Mouse (Mus musculus): ENCODE measurements around the gene Tspoap1.

Tspoap1 gene

GRCm38 (mm10) chr11:87807433-87807832 is 47.1 kb downstream of the Tspoap1 start:
- no peak for TF ChIP-seq GATA4 (IDR thresholded peaks at IDR 0.05; ENCODE audit: insufficient replicate concordance, low read length)

DNA sequence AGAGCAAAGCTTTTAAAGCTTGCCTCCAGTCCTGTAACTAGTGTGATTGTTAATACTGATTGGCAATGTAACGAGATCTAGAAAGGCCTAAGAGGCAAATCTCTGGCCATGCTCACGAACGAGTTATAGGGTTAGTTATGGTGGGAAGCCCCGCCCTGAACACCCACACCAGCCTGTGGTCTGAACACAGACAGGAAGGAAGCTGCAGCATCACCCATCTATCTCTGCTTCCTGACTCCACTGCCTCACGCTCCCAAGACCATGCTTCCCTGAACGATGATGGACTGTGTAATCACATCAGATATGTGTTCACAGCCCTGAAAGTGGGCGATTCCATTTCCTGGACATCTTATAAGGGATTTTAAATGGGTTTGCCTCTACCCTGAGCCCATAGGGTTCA is 47.9 kb downstream of the Tspoap1 start:
- no peak for TF ChIP-seq GATA4 (IDR thresholded peaks at IDR 0.05; ENCODE audit: insufficient replicate concordance, low read length)

GRCm38 (mm10) chr11:87811396-87811795 is 51.1 kb downstream of the Tspoap1 start:
- no peak for TF ChIP-seq GATA4 (IDR thresholded peaks at IDR 0.05; ENCODE audit: insufficient replicate concordance, low read length)

DNA sequence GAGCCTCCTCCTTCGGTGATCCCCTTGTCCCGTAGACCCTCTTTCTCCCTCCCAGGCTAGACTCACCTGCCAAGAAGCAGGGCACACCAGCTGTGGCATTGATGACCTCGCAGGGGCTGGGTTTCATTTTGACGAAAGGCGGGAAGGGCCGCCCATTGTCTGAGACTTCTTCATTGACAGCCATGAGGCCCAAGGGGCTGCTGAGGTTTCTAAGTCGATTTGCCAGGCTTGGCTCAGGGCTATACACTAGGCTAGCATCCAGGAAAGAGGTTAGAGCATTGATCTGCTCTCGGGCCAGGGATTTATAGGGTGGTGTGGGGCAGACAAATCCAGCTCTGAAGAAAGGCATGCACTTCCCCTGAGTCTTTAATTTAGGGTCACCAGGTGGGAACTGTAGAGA is 54.5 kb downstream of the Tspoap1 start:
- TF ChIP-seq GATA4 (IDR thresholded peaks at IDR 0.05; ENCODE audit: insufficient replicate concordance, low read length): no peak

DNA sequence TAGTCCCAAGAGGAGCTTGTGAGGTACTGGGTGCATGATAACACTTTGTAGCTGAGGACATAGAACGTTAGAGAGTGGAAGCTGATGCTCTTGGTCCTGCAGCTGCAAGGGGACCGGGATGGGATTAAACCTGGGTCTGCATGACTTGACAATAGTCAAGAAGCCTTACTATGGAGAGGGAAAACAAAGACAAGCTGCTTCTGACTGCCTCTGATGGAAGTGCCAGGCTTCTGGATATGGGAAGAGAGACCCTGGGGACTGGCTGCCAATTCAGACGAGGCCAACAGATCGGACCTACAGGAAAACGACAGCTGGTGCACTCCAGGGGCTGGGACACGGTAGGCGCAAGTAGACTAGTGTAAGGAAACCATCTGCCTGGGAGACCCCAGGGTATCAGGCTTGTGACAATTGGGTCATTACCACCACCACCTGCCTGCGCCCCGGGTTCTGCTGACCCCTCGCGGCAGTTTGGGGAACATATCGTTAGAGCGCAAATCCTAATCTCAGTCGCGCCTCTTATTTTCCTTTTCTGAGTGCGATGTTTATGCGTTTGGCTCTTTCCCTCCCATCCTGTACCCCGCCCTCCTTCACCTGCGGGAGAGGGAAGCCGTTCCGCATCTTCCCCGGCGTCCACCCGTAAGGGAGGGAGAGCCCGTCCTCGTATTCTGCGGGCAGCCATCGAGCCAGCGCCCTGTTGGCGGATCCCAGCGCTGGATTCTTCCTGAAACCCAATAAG is 56.5 kb downstream of the Tspoap1 start:
- no peak for TF ChIP-seq GATA4 (IDR thresholded peaks at IDR 0.05; ENCODE audit: insufficient replicate concordance, low read length)

DNA sequence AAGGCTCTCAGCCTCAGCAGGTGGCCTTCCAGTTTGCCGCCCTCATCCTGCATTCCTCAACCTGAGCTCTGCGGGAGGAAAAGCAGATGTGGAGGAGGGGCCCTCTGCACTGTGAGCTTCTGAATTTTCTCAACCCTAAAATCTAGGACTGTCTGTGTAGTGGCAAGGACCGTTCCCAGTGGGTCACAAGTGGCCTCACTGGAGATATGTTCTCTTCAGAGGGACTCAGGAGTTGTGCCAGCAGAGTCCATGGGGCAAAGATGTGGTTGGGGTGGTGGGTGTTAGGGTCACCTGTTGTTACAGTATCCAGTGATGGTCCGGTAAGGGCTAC is 57.1 kb downstream of the Tspoap1 start:
- no peak for TF ChIP-seq GATA4 (IDR thresholded peaks at IDR 0.05; ENCODE audit: insufficient replicate concordance, low read length)

DNA sequence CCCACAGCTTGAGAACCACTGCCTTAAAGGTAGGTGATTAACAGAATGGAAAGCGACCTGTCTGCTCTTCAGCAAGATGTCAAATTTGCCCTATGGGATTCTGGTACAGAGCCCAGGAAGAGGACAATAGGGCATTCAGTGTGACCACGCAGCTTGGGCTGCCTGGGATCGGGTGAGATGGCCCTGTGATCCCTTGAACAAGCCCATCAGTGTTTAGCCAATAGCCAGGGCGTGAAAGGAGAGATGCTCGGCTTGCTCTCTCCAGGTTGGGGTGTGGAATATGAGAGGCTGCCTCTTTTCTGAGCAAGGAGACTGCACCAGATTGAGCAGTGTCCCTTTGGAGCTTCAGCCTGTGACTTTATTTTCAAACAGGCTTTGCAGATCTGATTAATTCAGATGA is 61.2 kb downstream of the Tspoap1 start:
- TF ChIP-seq GATA4 (IDR thresholded peaks at IDR 0.05; ENCODE audit: insufficient replicate concordance, low read length): no peak

GRCm38 (mm10) chr11:87828239-87828900 is 68.0 kb downstream of the Tspoap1 start, which contains the start of gene Lpo:
Gene Lpo (minus strand): TSS chr11:87828289.
- TF ChIP-seq GATA4 (IDR thresholded peaks at IDR 0.05; ENCODE audit: insufficient replicate concordance, low read length): no peak
